Mouse (Mus musculus): ENCODE results near the gene Timp2.

DNA sequence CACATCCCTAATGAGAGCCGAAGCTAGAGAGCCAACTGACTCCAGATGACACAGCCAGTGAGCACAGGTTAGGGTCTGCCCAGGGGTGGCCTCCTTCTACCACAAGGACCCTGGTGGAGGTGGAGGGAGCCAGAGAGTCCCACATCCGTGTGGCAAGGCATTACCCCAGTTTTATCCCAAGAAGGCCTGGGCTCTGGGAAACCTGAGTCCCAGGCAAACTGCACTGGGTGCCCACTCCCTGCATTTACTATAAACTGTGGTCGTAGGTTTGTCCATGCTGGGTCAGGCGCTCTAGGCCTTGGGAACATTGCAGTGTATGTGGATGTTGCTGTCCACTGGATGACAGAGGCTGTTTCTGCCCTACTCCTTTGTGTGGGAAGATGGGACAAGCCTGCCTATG is 45.7 kb upstream of the Timp2 start:
- TF ChIP-seq POLR2A (IDR thresholded peaks at IDR 0.05; ENCODE audit: borderline replicate concordance, control insufficient read depth, low read depth, low read length) (no peak), CTCF (IDR thresholded peaks at IDR 0.05; ENCODE audit: control insufficient read depth, insufficient read depth, low read length) (no peak)
